Mouse (Mus musculus) cerebellum, postnatal 25 days (tissue): ENCODE measurements around the gene Inppl1.

ENCODE experiments used
- DNase-seq, 2 experiments: peaks; one replicate each; pipeline ENCODE4 v3.0.0; 2021; ENCODE audit warnings: mixed read lengths in 2 of 2

Inppl1 gene

GRCm38 (mm10) chr7:101837606-101838471 lies at the start of gene Inppl1:
Inppl1 (minus strand) TSS chr7:101838229.
- peak; percentile 87 to 91 for DNase-seq

- no peak for DNase-seq
Measured at GRCm38 (mm10) chr7:101886274-101886673, 48.2 kb upstream of the Inppl1 start.

GRCm38 (mm10) chr7:101884160-101884559 lies 46.1 kb upstream of the Inppl1 start:
- no peak for DNase-seq

GRCm38 (mm10) chr7:101882413-101883154 lies 44.6 kb upstream of the Inppl1 start:
- DNase-seq = no peak

GRCm38 (mm10) chr7:101880855-101881254 lies 42.8 kb upstream of the Inppl1 start:
- no peak for DNase-seq

GRCm38 (mm10) chr7:101875978-101876377 lies 37.9 kb upstream of the Inppl1 start:
- no peak for DNase-seq

- DNase-seq = no peak
Measured at GRCm38 (mm10) chr7:101871296-101871695, 33.3 kb upstream of the Inppl1 start.

- DNase-seq = no peak
Measured at GRCm38 (mm10) chr7:101870629-101871028, 32.6 kb upstream of the Inppl1 start, which contains the start of gene Folr1. Folr1 (minus strand) TSS chr7:101870788.

GRCm38 (mm10) chr7:101869163-101869500 lies 31.1 kb upstream of the Inppl1 start:
- DNase-seq = no peak

- no peak for DNase-seq
Measured at GRCm38 (mm10) chr7:101868241-101869162, 30.5 kb upstream of the Inppl1 start.

- no peak for DNase-seq
Measured at GRCm38 (mm10) chr7:101867482-101867881, 29.5 kb upstream of the Inppl1 start.

GRCm38 (mm10) chr7:101866491-101867265 lies 28.6 kb upstream of the Inppl1 start:
- DNase-seq = no peak

- DNase-seq = no peak
Measured at GRCm38 (mm10) chr7:101863415-101863814, 25.4 kb upstream of the Inppl1 start, which contains the start of gene Anapc15. Anapc15 (plus strand) TSS chr7:101863715.

- no peak for DNase-seq
Measured at GRCm38 (mm10) chr7:101862291-101862690, 24.3 kb upstream of the Inppl1 start.

- no peak for DNase-seq
Measured at GRCm38 (mm10) chr7:101860978-101861377, 22.9 kb upstream of the Inppl1 start.

GRCm38 (mm10) chr7:101858362-101858761 lies 20.3 kb upstream of the Inppl1 start:
- DNase-seq = no peak

- no peak for DNase-seq
Measured at GRCm38 (mm10) chr7:101857094-101857493, 19.1 kb upstream of the Inppl1 start, which contains the start of gene Folr2. Folr2 (minus strand) TSS chr7:101857194.

GRCm38 (mm10) chr7:101853816-101854215 lies 15.8 kb upstream of the Inppl1 start:
- no peak for DNase-seq

- no peak for DNase-seq
Measured at GRCm38 (mm10) chr7:101852846-101853245, 14.8 kb upstream of the Inppl1 start.

GRCm38 (mm10) chr7:101851689-101852088 lies 13.7 kb upstream of the Inppl1 start:
- no peak for DNase-seq

GRCm38 (mm10) chr7:101847934-101848333 lies 9.9 kb upstream of the Inppl1 start:
- DNase-seq = no peak

- DNase-seq = no peak
Measured at GRCm38 (mm10) chr7:101844186-101844585, 6.2 kb upstream of the Inppl1 start.
